Mouse (Mus musculus) heart, embryonic 11.5 days (tissue): Measurements from ENCODE around the gene Gng12. TPM values are rescaled to one million over a fixed set of nuclear protein-coding genes. Genes with fewer than 3 reads are reported as not detected.
A peak's percentile ranks its signal among the peaks of the same experiment; 100 is the strongest.

Source experiments
- ATAC-seq: fragments of 200-750 bp; cut with Nextera tagmentation; replicated peaks from 2 replicates; pipeline ENCODE4 v1.8.0; 2017; ENCODE audit warnings: moderate library complexity; ENCODE audit not compliant: insufficient number of reproducible peaks, low FRiP score, low TSS enrichment
- H3K27ac ChIP-seq: fragments of 300-500 bp; sonication (generic); 2 replicates; pipeline ENCODE4 v1.5.1; 2014; ENCODE audit warnings: mild to moderate bottlenecking, low read depth, low read length
- H3K27me3 ChIP-seq: fragments of 300-500 bp; sonication (generic); 2 replicates; pipeline ENCODE4 v1.6.1; 2014; ENCODE audit warnings: mild to moderate bottlenecking, low read length, mixed read lengths; ENCODE audit not compliant: control insufficient read depth, insufficient read depth
- H3K36me3 ChIP-seq: fragments of 300-500 bp; sonication (generic); 2 replicates; pipeline ENCODE4 v1.6.1; 2014; ENCODE audit warnings: mild to moderate bottlenecking, low read length, moderate library complexity, mixed read lengths; ENCODE audit not compliant: control insufficient read depth, insufficient read depth
- H3K4me1 ChIP-seq: fragments of 300-500 bp; sonication (generic); 2 replicates; pipeline ENCODE4 v1.6.1; 2014; ENCODE audit warnings: low read length; ENCODE audit not compliant: control insufficient read depth, insufficient read depth
- H3K4me2 ChIP-seq: fragments of 300-500 bp; sonication (generic); 2 replicates; pipeline ENCODE4 v1.6.1; 2014; ENCODE audit warnings: mild to moderate bottlenecking, moderate library complexity
- H3K4me3 ChIP-seq: fragments of 300-500 bp; sonication (generic); 2 replicates; pipeline ENCODE4 v1.5.1; 2014; ENCODE audit warnings: low read depth, low read length
- H3K9ac ChIP-seq: fragments of 300-500 bp; sonication (generic); 2 replicates; pipeline ENCODE4 v1.6.1; 2014; ENCODE audit warnings: mild to moderate bottlenecking, low read depth, low read length, moderate library complexity
- H3K9me3 ChIP-seq: fragments of 300-500 bp; sonication (generic); replicated peaks from 2 replicates; pipeline ENCODE4 v1.6.1; 2016; ENCODE audit warnings: low read length; ENCODE audit not compliant: control insufficient read depth
- WGBS: fragments of 180-500 bp; shearing (Covaris S2); extraction: QIAGEN DNeasy Blood & Tissue Kit; methylation state at CpG from one replicate; pipeline ENCODE4 v1.1.7; 2014; ENCODE audit not compliant: insufficient replicate concordance; 5-methylcytosine and 5-hydroxymethylcytosine counted together
- polyA plus RNA-seq: library from polyadenylated mRNA; unstranded; fragments of >200 nt; fragmentation: Nextera tagmentation; extraction: Ambion mirVana; gene quantifications from 2 replicates; pipeline ENCODE4 v1.2.1, GENCODE M21; 2014

Gng12 gene
- polyA plus RNA-seq, 1 experiment from 2014 or later = 64.0 TPM

GRCm38 (mm10) chr6:67057574-67057973 is 161.4 kb downstream of the Gng12 start:
- 82% methylated on average over 5 of the region's 5 CpGs for WGBS

GRCm38 (mm10) chr6:67057991-67058696 is 161.9 kb downstream of the Gng12 start:
- WGBS = 73% methylated on average over 7 of the region's 7 CpGs
- Histone ChIP-seq H3K27ac (no peak overlapping the region), H3K9me3 (no peaks in the 10 kb centered on the region), H3K36me3 (no peaks in the 10 kb centered on the region), H3K9ac (no peak overlapping the region), H3K4me3 (no peak overlapping the region), H3K4me1 (no peaks in the 10 kb centered on the region), H3K27me3 (no peaks in the 10 kb centered on the region), H3K4me2 (no peak overlapping the region)
- peak; percentile 67 for ATAC-seq

More at GRCm38 (mm10) chr6:67057574-67057973, 161.4 kb downstream of the Gng12 start:
- Histone ChIP-seq H3K36me3 (no peaks in the 10 kb centered on the region), H3K4me3 (no peak overlapping the region), H3K9ac (no peak overlapping the region), H3K27ac (no peak overlapping the region), H3K4me1 (no peaks in the 10 kb centered on the region), H3K27me3 (no peaks in the 10 kb centered on the region), H3K4me2 (no peak overlapping the region), H3K9me3 (no peaks in the 10 kb centered on the region)
- ATAC-seq = no peak

- Histone ChIP-seq H3K4me2 (no peak overlapping the region), H3K4me1 (no peaks in the 10 kb centered on the region), H3K4me3 (no peak overlapping the region), H3K27me3 (no peaks in the 10 kb centered on the region), H3K9me3 (no peaks in the 10 kb centered on the region), H3K36me3 (no peaks in the 10 kb centered on the region), H3K27ac (no peak overlapping the region), H3K9ac (no peak overlapping the region)
- whole genome bisulfite sequencing = 79% methylated on average over 5 of the region's 5 CpGs
- ATAC-seq = no peak
These were observed 163.9 kb downstream of the Gng12 start for GRCm38 (mm10) chr6:67060057-67060456.

- Histone ChIP-seq H3K4me2 (no peak overlapping the region), H3K9ac (no peak overlapping the region), H3K27ac (no peak overlapping the region), H3K9me3 (no peaks in the 10 kb centered on the region), H3K4me1 (no peaks in the 10 kb centered on the region), H3K36me3 (no peaks in the 10 kb centered on the region), H3K27me3 (no peaks in the 10 kb centered on the region), H3K4me3 (no peak overlapping the region)
- WGBS = 76% methylated on average over 8 of the region's 8 CpGs
- ATAC-seq = no peak
These were observed 173.1 kb downstream of the Gng12 start for GRCm38 (mm10) chr6:67069219-67069762.

GRCm38 (mm10) chr6:67069800-67070315 is 173.7 kb downstream of the Gng12 start:
- no peak for ATAC-seq
- Histone ChIP-seq H3K27me3 (no peaks in the 10 kb centered on the region), H3K4me3 (no peak overlapping the region), H3K36me3 (no peaks in the 10 kb centered on the region), H3K4me1 (no peaks in the 10 kb centered on the region), H3K9me3 (no peaks in the 10 kb centered on the region), H3K9ac (no peak overlapping the region), H3K27ac (no peak overlapping the region), H3K4me2 (no peak overlapping the region)
- WGBS = 68% methylated on average over 9 of the region's 9 CpGs

Other genes starting within 250 kb of the Gng12 start
- not detected in 2 replicates for gene Vmn1r35, start 210.5 kb upstream of the Gng12 start, polyA plus RNA-seq
- gene Vmn1r36, start 177.2 kb upstream of the Gng12 start, polyA plus RNA-seq = not detected in 2 replicates
- gene Vmn1r37, start 167.0 kb upstream of the Gng12 start, polyA plus RNA-seq = not detected in 2 replicates
- not detected in 2 replicates for gene Vmn1r38, start 113.8 kb upstream of the Gng12 start, polyA plus RNA-seq
- not detected in 2 replicates for gene Vmn1r39, start 85.8 kb upstream of the Gng12 start, polyA plus RNA-seq
- 9.8 and 12.5 TPM in 2 replicates for gene Gadd45a, start 141.1 kb downstream of the Gng12 start, polyA plus RNA-seq